Mouse (Mus musculus) liver, embryonic 18 days (tissue): ENCODE results near the gene Wnt6. TPM values are rescaled to one million over a fixed set of nuclear protein-coding genes. Genes with fewer than 3 reads are reported as not detected.

Source experiments
- polyA plus RNA-seq: library from polyadenylated mRNA; depleted of rRNA; stranded (reverse); fragments of >200 nt; gene quantifications from 2 replicates; pipeline ENCODE4 v1.2.3, GENCODE M21; 2012; rRNA removed

The Wnt6 gene
- polyA plus RNA-seq = 0.06 and 0.07 TPM in 2 replicates

GRCm38 (mm10) chr1:74771845-74771930 lies at the start of gene Wnt6:
Wnt6 (plus strand) TSS chr1:74771892.

DNA sequence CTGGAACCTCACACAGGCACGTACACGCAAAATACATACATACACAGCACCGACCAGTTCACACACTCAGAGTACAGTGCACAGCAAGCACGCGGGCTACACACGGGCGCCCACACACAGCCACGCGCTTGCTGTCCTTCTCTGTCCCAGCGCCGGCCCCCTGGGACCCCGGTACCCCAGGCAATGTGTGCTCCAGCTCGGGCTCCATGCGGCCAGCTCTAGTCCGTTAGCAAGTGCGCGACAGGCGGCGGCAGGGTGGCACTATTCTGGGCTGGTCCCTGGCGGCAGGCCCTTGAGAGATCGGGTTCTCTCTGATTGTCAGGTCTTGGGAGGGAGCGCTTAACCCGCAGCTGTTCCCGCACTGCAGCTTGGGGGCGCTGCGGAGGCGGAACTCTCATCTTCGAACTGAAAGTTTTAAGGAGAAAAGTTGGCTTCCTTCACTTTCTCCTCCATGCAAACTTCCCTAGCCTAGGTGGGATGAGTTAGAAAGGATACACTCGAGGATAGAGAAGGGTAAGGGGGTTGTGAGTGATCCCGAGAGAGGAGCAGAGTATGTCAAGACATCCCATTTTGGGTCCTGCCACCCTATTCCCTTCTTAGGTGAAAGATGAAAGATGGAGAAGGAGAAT lies 22.9 kb upstream of the Wnt6 start, which contains the start of gene Prkag3:
TSS of gene Prkag3 (minus strand) at position 579 of the 629 bp plus-strand sequence.

GRCm38 (mm10) chr1:74791249-74791648 lies 19.6 kb downstream of the Wnt6 start, which contains the start of gene Wnt10a:
Wnt10a (plus strand) TSS chr1:74791516.

Other genes with a start within 250 kb of the Wnt6 start
- gene Plcd4, start 229.0 kb upstream of the Wnt6 start, polyA plus RNA-seq = not detected in 2 replicates
- gene Usp37, start 227.6 kb upstream of the Wnt6 start, polyA plus RNA-seq = 2.8 and 3.0 TPM in 2 replicates
- 2.0 and 2.5 TPM in 2 replicates for gene Zfp142, start 183.6 kb upstream of the Wnt6 start, polyA plus RNA-seq
- 9.5 and 10.3 TPM in 2 replicates for gene Bcs1l, start 183.6 kb upstream of the Wnt6 start, polyA plus RNA-seq
- 29.2 and 31.2 TPM in 2 replicates for gene Rnf25, start 170.5 kb upstream of the Wnt6 start, polyA plus RNA-seq
- gene Stk36, start 170.4 kb upstream of the Wnt6 start, polyA plus RNA-seq = 0.19 and 0.23 TPM in 2 replicates
- gene Ttll4, start 110.1 kb upstream of the Wnt6 start, polyA plus RNA-seq = 5.8 and 6.6 TPM in 2 replicates
- 30.0 and 34.2 TPM in 2 replicates for gene Cyp27a1, start 58.3 kb upstream of the Wnt6 start, polyA plus RNA-seq
- gene Prkag3, start 22.7 kb upstream of the Wnt6 start, polyA plus RNA-seq = 0.12 and 0.22 TPM in 2 replicates
- not detected in 2 replicates for gene Wnt10a, start 19.6 kb downstream of the Wnt6 start, polyA plus RNA-seq
- 0.01 TPM in 1 of 2 replicates, not detected in the other for gene Cdk5r2, start 83.0 kb downstream of the Wnt6 start, polyA plus RNA-seq
- gene Fev, start 113.5 kb downstream of the Wnt6 start, polyA plus RNA-seq = 0.02 TPM in 1 of 2 replicates, not detected in the other
- gene Cryba2, start 121.3 kb downstream of the Wnt6 start, polyA plus RNA-seq = not detected in 2 replicates
- gene Cfap65, start 163.7 kb downstream of the Wnt6 start, polyA plus RNA-seq = not detected in 2 replicates
- gene Ihh, start 179.8 kb downstream of the Wnt6 start, polyA plus RNA-seq = 7.8 and 8.2 TPM in 2 replicates